Mouse (Mus musculus): ENCODE measurements around the gene Mtmr10.

DNA sequence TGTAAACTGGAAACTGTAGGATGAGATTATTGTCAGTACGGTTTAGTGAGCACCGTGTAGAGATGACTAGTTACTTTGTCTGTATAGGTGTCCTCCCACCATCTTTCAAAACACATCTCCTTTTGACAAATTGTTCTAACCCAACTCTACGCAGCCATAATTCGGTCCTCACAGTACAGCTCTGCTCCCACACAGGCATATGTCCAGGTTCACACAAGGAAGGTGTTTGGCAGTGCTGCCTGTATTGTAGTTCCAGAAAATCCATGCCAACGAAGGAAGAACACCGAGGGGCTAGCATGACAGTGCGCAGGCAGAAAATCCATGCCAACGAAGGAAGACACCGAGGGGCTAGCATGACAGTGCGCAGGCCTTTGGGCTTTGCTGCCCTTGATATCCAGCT lies 4.3 kb downstream of the Mtmr10 start:
- TF ChIP-seq POLR2A (IDR thresholded peaks at IDR 0.05; ENCODE audit: borderline replicate concordance, extremely low read depth, low read depth, low read length), result no peak
- TF ChIP-seq CTCF (IDR thresholded peaks at IDR 0.05; ENCODE audit: insufficient read depth, low read length), result no peak

All from lung, adult 2 months (tissue).